Mouse (Mus musculus) stomach, embryonic 14.5 days (tissue): ENCODE results near the gene Lrrc3c. TPM values are rescaled to one million over a fixed set of nuclear protein-coding genes. Genes with fewer than 3 reads are reported as not detected.
"Not testable (repeated sequence)": the region's sequence is repeated elsewhere in the genome, so short reads cannot be mapped to it uniquely, and the experiment has no call there.

Source experiments
- ATAC-seq: fragments of 200-750 bp; cut with Nextera tagmentation; 2 replicates; pipeline ENCODE4 v1.8.0; 2017; ENCODE audit warnings: low read depth, moderate TSS enrichment; ENCODE audit not compliant: insufficient number of reproducible peaks, insufficient read depth, low FRiP score
- H3K27ac ChIP-seq: fragments of 300-500 bp; sonication (generic); 2 replicates; pipeline ENCODE4 v1.5.1; 2014; ENCODE audit warnings: mild to moderate bottlenecking, low read length, moderate library complexity, mixed read lengths
- H3K27me3 ChIP-seq: fragments of 300-500 bp; sonication (generic); 2 replicates; pipeline ENCODE4 v1.6.1; 2014; ENCODE audit warnings: low read length, control low read depth, mixed read lengths; ENCODE audit not compliant: control insufficient read depth, insufficient read depth
- H3K36me3 ChIP-seq: fragments of 300-500 bp; sonication (generic); 2 replicates; pipeline ENCODE4 v1.6.1; 2014; ENCODE audit warnings: mild to moderate bottlenecking, control low read depth, low read length, moderate library complexity, mixed read lengths; ENCODE audit not compliant: control insufficient read depth, insufficient read depth
- H3K4me1 ChIP-seq: fragments of 300-500 bp; sonication (generic); 2 replicates; pipeline ENCODE4 v1.6.1; 2014; ENCODE audit warnings: low read length, control low read depth, mixed read lengths; ENCODE audit not compliant: control insufficient read depth, insufficient read depth
- H3K4me2 ChIP-seq: fragments of 300-500 bp; sonication (generic); replicated peaks from 2 replicates; pipeline ENCODE4 v1.6.1; 2014; ENCODE audit warnings: low read depth, low read length, control low read depth
- H3K4me3 ChIP-seq: fragments of 300-500 bp; sonication (generic); 2 replicates; pipeline ENCODE4 v1.5.1; 2014; ENCODE audit warnings: low read depth, low read length, control low read depth
- H3K9ac ChIP-seq: fragments of 300-500 bp; sonication (generic); replicated peaks from 2 replicates; pipeline ENCODE4 v1.6.1; 2014; ENCODE audit warnings: low read depth, mild to moderate bottlenecking, control low read depth, low read length, moderate library complexity, mixed read lengths
- H3K9me3 ChIP-seq: fragments of 300-500 bp; sonication (generic); 2 replicates; pipeline ENCODE4 v1.6.1; 2016; ENCODE audit warnings: low read depth, low read length, control low read depth; ENCODE audit not compliant: control insufficient read depth
- WGBS: fragments of 180-500 bp; shearing (Covaris S2); extraction: QIAGEN DNeasy Blood & Tissue Kit; methylation state at CpG from one replicate; pipeline ENCODE4 v1.1.7; 2014; 5-methylcytosine and 5-hydroxymethylcytosine counted together
- polyA plus RNA-seq: library from polyadenylated mRNA; unstranded; fragments of >200 nt; fragmentation: Nextera tagmentation; extraction: Ambion mirVana; gene quantifications from 2 replicates; pipeline ENCODE4 v1.2.1, GENCODE M21; 2014

Lrrc3c gene
- polyA plus RNA-seq, 1 experiment from 2014 or later = not detected

DNA sequence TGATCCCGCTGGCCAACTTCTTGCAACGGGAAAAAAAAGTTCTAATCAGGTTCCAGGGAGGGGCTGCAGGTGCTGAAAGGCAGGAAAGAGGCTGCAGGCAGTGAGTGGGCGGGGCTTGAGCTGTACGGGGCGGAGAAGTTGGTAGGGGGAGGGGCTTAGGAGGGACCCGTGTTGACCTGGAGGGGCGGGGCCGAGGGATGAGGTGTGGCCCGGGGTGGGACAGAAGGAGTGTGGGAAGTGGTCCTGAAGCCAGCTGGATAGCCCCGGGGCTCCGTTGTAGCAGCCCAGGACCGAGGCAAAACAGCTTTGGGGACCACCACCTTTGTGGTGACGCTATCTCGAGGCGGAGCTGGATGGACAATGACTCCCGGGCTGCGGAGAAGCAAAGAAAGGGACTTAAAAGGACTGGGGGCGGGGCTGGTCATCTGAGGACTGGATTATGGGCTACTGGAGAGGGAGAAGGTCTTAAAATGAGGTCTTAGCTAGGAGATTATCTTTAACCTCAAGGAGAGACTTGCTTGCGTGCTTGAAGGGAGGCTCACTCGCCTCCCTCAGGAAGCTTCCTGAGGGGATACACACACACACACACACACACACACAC lies 4.1 kb downstream of the Lrrc3c start:
- Histone ChIP-seq H3K27me3 (no peaks in the 10 kb centered on the region), H3K36me3 (no peaks in the 10 kb centered on the region), H3K4me3 (peak overlapping the region; percentile 19; the same call in 1 of the 2 replicates), H3K9me3 (no peaks in the 10 kb centered on the region), H3K4me2 (peak overlapping the region; percentile 54), H3K4me1 (no peaks in the 10 kb centered on the region; the same call in 1 of the 2 replicates), H3K27ac (no peak overlapping the region), H3K9ac (no peak overlapping the region)
- WGBS = 1% methylated on average over 19 of the region's 20 CpGs
- ATAC-seq = peak; percentile 62

- H3K36me3 ChIP-seq = no peaks in the 10 kb centered on the region
Observed at GRCm38 (mm10) chr11:98603953-98604352, 5.9 kb downstream of the Lrrc3c start.

DNA sequence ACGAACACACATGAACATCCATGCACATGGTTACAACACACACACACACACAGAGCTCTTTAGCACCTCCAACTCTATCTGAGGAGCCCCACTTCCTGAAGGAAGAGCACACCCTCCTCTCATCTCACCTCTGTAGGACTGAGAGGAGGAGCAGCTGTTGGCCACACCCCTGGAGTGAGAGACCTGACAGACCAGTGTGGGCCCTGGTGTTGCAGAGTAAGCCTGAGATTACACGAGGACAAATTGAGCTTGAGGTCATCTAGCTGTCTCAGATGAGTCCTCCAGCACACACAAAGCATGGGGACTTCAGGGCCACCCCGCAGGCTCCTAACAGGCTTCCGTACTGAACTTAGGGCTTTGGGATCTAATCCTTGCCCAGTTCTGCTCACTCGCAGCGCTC lies 6.8 kb downstream of the Lrrc3c start:
- not testable (repeated sequence) for H3K4me1 ChIP-seq, H3K27ac ChIP-seq, H3K9ac ChIP-seq, ATAC-seq, H3K27me3 ChIP-seq, H3K4me3 ChIP-seq, H3K4me2 ChIP-seq, H3K9me3 ChIP-seq, H3K36me3 ChIP-seq
- WGBS = 67% methylated on average over 6 of the region's 6 CpGs

More at GRCm38 (mm10) chr11:98603953-98604352, 5.9 kb downstream of the Lrrc3c start:
- Histone ChIP-seq H3K9me3 (no peaks in the 10 kb centered on the region), H3K27ac (no peak overlapping the region), H3K4me3 (no peak overlapping the region), H3K4me1 (no peaks in the 10 kb centered on the region; the same call in 1 of the 2 replicates), H3K9ac (no peak overlapping the region), H3K27me3 (no peaks in the 10 kb centered on the region), H3K4me2 (no peak overlapping the region)
- 80% methylated on average over 2 of the region's 2 CpGs for WGBS
- no peak for ATAC-seq

GRCm38 (mm10) chr11:98606763-98607162 lies 8.7 kb downstream of the Lrrc3c start:
- peak; percentile 58; the same call in 1 of the 2 replicates for ATAC-seq
- H3K27ac ChIP-seq = no peak overlapping the region
- no peak overlapping the region for H3K9ac ChIP-seq
- no peaks in the 10 kb centered on the region; the same call in 1 of the 2 replicates for H3K4me1 ChIP-seq
- H3K9me3 ChIP-seq = no peaks in the 10 kb centered on the region
- no peak overlapping the region for H3K4me2 ChIP-seq
- 9% methylated on average over 3 of the region's 3 CpGs for WGBS
- H3K27me3 ChIP-seq = no peaks in the 10 kb centered on the region
- no peaks in the 10 kb centered on the region for H3K36me3 ChIP-seq
- no peak overlapping the region for H3K4me3 ChIP-seq

DNA sequence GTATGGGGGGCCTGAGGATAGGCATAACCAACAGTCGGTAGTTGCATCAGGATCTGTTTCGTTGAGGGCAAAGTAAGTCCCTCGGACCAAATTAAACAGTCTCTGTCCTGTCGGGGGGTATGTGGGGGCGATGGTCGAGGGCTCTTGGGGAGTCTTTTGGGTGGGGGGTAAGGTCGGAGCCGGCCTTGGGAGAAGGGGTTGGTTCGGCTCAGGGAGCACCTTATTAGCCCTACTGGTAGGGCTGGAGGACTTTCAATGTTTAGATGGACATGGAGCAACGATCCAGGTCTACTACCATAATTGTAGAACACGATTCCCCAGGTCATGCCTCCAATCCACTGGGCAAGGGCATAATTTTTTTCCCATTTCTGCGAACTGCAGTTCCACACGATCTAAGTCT lies 22.7 kb downstream of the Lrrc3c start:
- Histone ChIP-seq H3K9me3 (no peaks in the 10 kb centered on the region), H3K36me3 (no peaks in the 10 kb centered on the region), H3K4me2 (no peak overlapping the region), H3K4me3 (no peak overlapping the region), H3K4me1 (no peaks in the 10 kb centered on the region), H3K27ac (no peak overlapping the region), H3K27me3 (no peaks in the 10 kb centered on the region), H3K9ac (no peak overlapping the region)
- WGBS = 92% methylated on average over 13 of the region's 13 CpGs
- ATAC-seq = no peak

GRCm38 (mm10) chr11:98623981-98624380 lies 25.9 kb downstream of the Lrrc3c start:
- not testable (repeated sequence) for H3K9ac ChIP-seq, ATAC-seq, H3K27ac ChIP-seq, H3K27me3 ChIP-seq, H3K9me3 ChIP-seq, H3K4me3 ChIP-seq, H3K36me3 ChIP-seq, H3K4me2 ChIP-seq, H3K4me1 ChIP-seq
- WGBS = 79% methylated on average over 6 of the region's 6 CpGs

- H3K27ac ChIP-seq, ATAC-seq, H3K4me2 ChIP-seq, H3K9me3 ChIP-seq, H3K36me3 ChIP-seq, H3K27me3 ChIP-seq, H3K4me3 ChIP-seq, H3K4me1 ChIP-seq, H3K9ac ChIP-seq: not testable (repeated sequence)
- 94% methylated on average over 2 of the region's 2 CpGs for WGBS
Observed at GRCm38 (mm10) chr11:98624381-98624780, 26.3 kb downstream of the Lrrc3c start.

DNA sequence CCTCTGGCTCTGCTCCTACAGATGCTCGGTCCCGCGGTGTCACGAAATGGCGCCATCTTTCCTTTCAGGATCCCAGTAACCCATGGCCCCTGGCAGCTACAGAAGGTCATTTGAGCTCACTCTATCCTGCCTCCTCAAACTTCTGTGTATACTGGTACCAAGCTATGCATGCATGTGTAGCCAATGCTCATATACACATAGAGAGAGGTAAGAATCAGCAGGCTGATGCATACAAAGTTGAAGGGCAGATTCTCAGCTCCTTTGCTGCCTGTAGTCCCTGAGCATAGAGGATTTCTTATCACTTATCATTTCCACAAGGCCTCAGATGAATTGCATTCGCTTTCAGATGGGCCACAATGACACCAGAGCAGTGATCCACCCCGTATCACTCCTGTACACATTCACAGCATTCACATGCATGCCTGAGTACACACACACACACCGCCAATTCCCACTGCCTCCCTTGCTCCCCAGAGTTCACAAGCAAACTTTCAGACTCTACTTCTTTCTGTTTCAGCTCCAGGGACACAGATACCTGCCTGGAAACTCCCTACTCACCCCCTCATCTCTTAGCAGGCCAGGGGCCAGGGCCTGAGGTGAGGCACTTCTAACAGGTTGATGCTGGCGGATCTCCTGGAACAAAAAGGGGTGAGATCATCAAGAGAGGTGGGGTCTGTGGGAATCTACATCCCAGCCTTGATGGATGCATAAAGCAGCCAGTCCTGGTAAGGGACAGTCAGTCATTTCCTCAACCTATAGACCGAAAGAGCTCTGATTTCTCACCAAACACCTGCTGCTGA lies 27.7 kb downstream of the Lrrc3c start, which contains the start of the genes Gm12355 and Gsdma3:
Gm12355 (minus strand) TSS at position 51 of the 800 bp plus-strand sequence.
Gsdma3 (plus strand) TSS at position 750 of the 800 bp plus-strand sequence.
- Histone ChIP-seq H3K9ac (no peak within 1 kb of the TSS), H3K9me3 (no peaks in the 10 kb centered on the region), H3K4me3 (no peak within 1 kb of the TSS), H3K4me1 (no peaks in the 10 kb centered on the region), H3K36me3 (no peaks in the 10 kb centered on the region), H3K4me2 (no peak within 1 kb of the TSS), H3K27ac (no peak within 1 kb of the TSS), H3K27me3 (no peaks in the 10 kb centered on the region)
- WGBS = 90% methylated on average over 10 of the region's 10 CpGs
- ATAC-seq = no peak
